Mouse (Mus musculus) gastrocnemius, postnatal 25 days (tissue): ENCODE results near the gene Bid. TPM values are rescaled to one million over a fixed set of nuclear protein-coding genes. Genes with fewer than 3 reads are reported as not detected.
"Not testable (repeated sequence)": the region's sequence is repeated elsewhere in the genome, so short reads cannot be mapped to it uniquely, and the experiment has no call there.

Experiments used
- DNase-seq: peaks from one replicate; pipeline ENCODE4 v3.0.0; 2022
- total RNA-seq, 2 experiments: library from RNA; stranded (reverse); gene quantifications; 1 replicate in 1 of 2; 2 replicates in 1 of 2; pipeline ENCODE4 v1.2.3; 2021

The Bid gene
- total RNA-seq, 2 experiments from 2014 or later = 0.48 to 0.87 TPM

GRCm38 (mm10) chr6:120937104-120937617, 20.5 kb upstream of the Bid start:
- DNase-seq = no peak

DNA sequence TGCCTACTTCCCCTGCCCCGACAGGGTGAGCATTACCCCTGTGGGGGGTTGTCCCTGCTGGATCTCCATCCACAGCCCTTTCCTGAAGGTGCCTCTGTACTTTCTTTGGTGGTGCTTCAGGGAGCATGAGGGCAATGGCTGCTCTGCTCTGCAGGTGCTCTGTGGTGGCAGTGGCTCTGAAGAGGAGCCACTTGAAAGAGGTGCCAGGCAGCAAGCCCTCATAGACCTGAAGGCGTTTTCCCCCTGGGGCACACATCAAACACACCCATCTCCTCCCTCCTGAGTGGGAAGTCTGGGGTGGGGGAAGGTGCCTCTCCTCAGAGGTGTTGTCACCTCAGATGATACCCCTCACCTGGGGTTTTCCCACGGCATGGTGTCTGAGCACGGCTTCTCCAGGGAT, 17.5 kb upstream of the Bid start:
- DNase-seq = peak; percentile 20

- DNase-seq = no peak
Measured at GRCm38 (mm10) chr6:120933670-120934069, 17.0 kb upstream of the Bid start.

DNA sequence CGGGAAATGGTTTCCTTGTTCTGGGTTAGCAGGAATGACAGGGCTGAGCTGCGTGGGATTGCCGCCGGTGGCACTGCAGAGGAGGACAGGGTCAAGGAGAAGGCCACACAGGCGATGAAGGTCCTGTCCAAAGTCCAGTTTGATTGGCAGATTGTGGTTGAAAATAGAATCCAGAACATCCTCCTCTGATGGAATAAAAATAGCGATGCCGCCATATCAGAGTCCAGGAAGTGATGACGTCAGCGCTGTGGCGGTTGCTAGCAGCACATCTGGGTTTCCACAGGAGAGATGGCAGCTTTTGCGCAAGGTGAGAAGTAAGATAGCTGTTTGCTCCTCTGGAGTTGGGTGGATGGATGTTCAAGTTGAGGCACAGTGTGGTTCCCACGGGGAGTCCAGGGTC, 15.9 kb upstream of the Bid start:
- DNase-seq = no peak

- no peak for DNase-seq
Measured at GRCm38 (mm10) chr6:120930450-120931306, 14.0 kb upstream of the Bid start.

DNA sequence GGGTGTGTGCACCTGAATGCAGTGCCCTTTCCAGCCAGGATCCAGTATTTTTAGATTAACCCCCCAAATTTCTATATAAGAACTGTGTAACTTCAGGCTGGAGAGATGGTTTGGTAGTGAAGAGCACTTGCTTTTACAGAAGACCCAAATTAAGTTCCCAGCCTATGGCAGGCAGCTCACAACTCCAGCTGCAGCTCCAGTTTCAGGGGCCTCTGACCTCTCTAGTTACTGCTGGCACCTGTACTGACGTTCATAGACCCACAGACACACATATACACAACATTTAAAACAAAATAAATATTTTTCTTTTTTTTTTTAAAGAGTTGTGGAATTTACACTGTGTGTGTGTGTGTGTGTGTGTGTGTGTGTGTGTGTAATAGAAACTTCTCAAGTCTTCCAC, 12.8 kb upstream of the Bid start:
- DNase-seq = no peak

GRCm38 (mm10) chr6:120927765-120928164, 11.1 kb upstream of the Bid start:
- DNase-seq = peak; percentile 17

DNA sequence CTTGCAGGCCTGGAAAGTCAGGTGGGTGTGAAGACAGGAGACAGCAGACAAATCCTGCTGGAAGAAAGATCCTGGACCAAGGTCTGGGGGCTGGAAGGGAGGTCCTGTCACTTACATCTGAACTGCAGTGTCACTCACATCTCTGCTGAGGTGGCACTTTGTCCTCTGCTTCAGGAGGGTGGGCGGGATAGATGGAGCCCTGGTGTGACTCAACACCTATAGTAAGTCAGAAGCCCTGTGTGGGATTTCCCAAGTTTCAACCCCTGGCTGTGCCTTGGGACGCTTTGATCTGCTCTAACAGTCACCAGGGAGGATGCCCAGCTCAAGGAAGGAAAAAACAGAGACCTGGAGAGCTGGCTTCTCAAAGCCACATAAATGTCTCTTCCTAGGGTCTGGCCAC, 10.2 kb upstream of the Bid start:
- no peak for DNase-seq

GRCm38 (mm10) chr6:120924791-120925321, 8.2 kb upstream of the Bid start:
- DNase-seq = not testable (repeated sequence)

GRCm38 (mm10) chr6:120917975-120918374, 1.3 kb upstream of the Bid start:
- no peak for DNase-seq

GRCm38 (mm10) chr6:120916972-120917881, 574 bp upstream of the Bid start:
- not testable (repeated sequence) for DNase-seq

DNA sequence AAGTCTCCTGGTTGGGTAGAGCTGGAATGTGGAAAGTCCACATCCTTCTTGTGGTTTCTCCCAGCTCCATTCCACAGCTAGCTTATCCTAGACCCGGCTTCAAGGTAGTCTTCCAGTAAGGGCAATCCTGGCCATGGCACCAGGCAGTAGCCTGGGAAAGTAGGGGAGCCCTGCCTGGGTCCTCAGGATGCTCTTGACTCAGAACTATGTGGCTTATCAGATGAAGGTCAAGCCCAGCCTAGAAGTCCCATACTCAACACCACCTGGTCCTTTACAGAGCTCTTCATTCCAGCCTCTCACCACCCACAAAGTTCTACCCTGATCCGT, 1.0 kb downstream of the Bid start:
- no peak for DNase-seq

GRCm38 (mm10) chr6:120914911-120915648, 1.6 kb downstream of the Bid start:
- DNase-seq = no peak

GRCm38 (mm10) chr6:120914533-120914910, 2.1 kb downstream of the Bid start:
- no peak for DNase-seq

DNA sequence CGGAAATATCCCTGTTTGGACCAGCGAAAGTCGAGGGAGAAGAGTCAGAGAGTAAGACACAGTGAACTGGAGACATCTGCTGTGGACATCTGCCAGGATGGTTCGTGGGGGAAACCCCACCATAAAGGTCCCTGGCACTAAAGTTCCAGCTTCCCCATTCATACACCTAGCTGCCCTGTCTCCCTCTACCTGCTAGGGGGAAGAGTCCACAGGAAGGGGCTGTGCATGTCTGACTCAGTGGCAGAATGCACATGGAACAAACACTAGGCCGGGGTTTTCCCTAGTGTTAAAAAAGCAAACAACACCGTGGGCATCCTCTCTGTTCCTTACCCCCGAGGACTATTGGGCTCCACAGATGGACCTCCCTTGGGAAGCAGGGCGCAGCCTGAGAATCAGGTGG, 2.9 kb downstream of the Bid start:
- no peak for DNase-seq

- no peak for DNase-seq
Measured at GRCm38 (mm10) chr6:120912931-120913330, 3.7 kb downstream of the Bid start.

GRCm38 (mm10) chr6:120911213-120912007, 5.2 kb downstream of the Bid start:
- DNase-seq = no peak

GRCm38 (mm10) chr6:120909501-120909900, 7.2 kb downstream of the Bid start:
- DNase-seq = no peak

GRCm38 (mm10) chr6:120907876-120908597, 8.6 kb downstream of the Bid start:
- not testable (repeated sequence) for DNase-seq

DNA sequence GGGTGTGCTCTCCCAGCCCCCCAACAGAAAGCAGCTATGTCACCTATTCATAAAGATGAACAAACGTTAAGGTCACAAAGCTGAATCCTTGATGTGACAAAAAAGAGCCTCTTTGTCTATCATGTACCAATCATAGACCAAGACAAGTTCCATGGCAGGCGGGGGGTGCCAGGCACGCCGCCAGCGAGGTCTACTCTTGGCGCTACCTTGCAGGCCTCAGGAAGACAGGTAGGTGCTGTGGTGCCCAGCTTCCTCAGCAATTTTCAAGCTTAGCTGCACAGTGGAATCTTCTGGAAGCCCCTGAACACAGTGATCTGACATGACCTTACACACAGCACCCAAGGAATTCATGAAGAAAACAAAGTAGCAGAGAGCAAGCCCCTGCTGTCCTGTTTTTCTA, 10.1 kb downstream of the Bid start:
- DNase-seq = no peak

GRCm38 (mm10) chr6:120905111-120905510, 11.5 kb downstream of the Bid start:
- no peak for DNase-seq
